Comparison of ENCODE assay signal across 22 mouse cellular contexts in genomic region chrX:85304674-85305073, GRCm38 (mm10). TPM values are rescaled to one million over a fixed set of nuclear protein-coding genes. Genes with fewer than 3 reads are reported as not detected.
"Had no signal": no experiment of that assay in that cellular context is flagged by ENCODE, and none has a peak within 500 bp of the region (broad histone marks: within the 10 kb centered on the region; RNA-seq: fewer than 3 reads in every experiment).

No protein-coding gene starts in this region.

- H3K4me2 ChIP-seq: limb, embryonic 13.5 days; liver, embryonic 11.5 days; lung, embryonic 14.5 days; midbrain, embryonic 12.5 days; midbrain, embryonic 15.5 days; neural tube, embryonic 12.5 days; neural tube, embryonic 15.5 days had no signal

- H3K27me3 ChIP-seq: limb, embryonic 13.5 days; midbrain, embryonic 12.5 days; midbrain, embryonic 15.5 days; neural tube, embryonic 12.5 days; neural tube, embryonic 15.5 days had no signal

- H3K9ac ChIP-seq: limb, embryonic 13.5 days; liver, embryonic 14.5 days; liver, postnatal 0 days; lung, embryonic 14.5 days; midbrain, embryonic 12.5 days; midbrain, embryonic 15.5 days; neural tube, embryonic 12.5 days; neural tube, embryonic 15.5 days had no signal

- H3K4me3 ChIP-seq: limb, embryonic 10.5 days; limb, embryonic 13.5 days; midbrain, embryonic 12.5 days; midbrain, embryonic 15.5 days; neural tube, embryonic 12.5 days; neural tube, embryonic 15.5 days had no signal

- DNase-seq: kidney, adult 9 months; kidney, postnatal 14 days; kidney, postnatal 4 days; liver, postnatal 0 days; lung, embryonic 14.5 days; lung, postnatal 4 days; right cerebral cortex, adult 18-20 months; right cerebral cortex, postnatal 14 days; right cerebral cortex, postnatal 4 days; thymus, postnatal 25 days had no signal

- H3K36me3 ChIP-seq: limb, embryonic 10.5 days; limb, embryonic 13.5 days; midbrain, embryonic 12.5 days; midbrain, embryonic 15.5 days; neural tube, embryonic 12.5 days; neural tube, embryonic 15.5 days had no signal

- ATAC-seq: liver, postnatal 0 days; lung, postnatal 0 days; midbrain, embryonic 15.5 days had no signal

- H3K9me3 ChIP-seq: limb, embryonic 10.5 days; limb, embryonic 13.5 days; midbrain, embryonic 12.5 days; midbrain, embryonic 15.5 days; neural tube, embryonic 12.5 days; neural tube, embryonic 15.5 days had no signal

- H3K4me1 ChIP-seq: limb, embryonic 10.5 days; limb, embryonic 13.5 days; midbrain, embryonic 12.5 days; midbrain, embryonic 15.5 days; neural tube, embryonic 12.5 days; neural tube, embryonic 15.5 days had no signal

- H3K27ac ChIP-seq: limb, embryonic 10.5 days; limb, embryonic 13.5 days; liver, embryonic 14.5 days; midbrain, embryonic 12.5 days; midbrain, embryonic 15.5 days; neural tube, embryonic 12.5 days; neural tube, embryonic 15.5 days had no signal

RNA-seq across cellular contexts. Expression of gene Fthl17a, which starts 55.2 kb away (rescaled TPM):
- polyA plus RNA-seq: intestine, embryonic 14.5 days; kidney, embryonic 16.5 days; limb, embryonic 10.5 days; limb, embryonic 13.5 days; liver, embryonic 11.5 days; liver, embryonic 14.5 days; liver, postnatal 0 days; lung, embryonic 14.5 days; lung, postnatal 0 days; midbrain, embryonic 12.5 days; midbrain, embryonic 15.5 days; neural tube, embryonic 12.5 days; neural tube, embryonic 15.5 days; stomach, embryonic 14.5 days had no signal
